Mouse (Mus musculus) hindbrain, embryonic 16.5 days (tissue): ENCODE measurements around the gene Tenm4. TPM values are rescaled to one million over a fixed set of nuclear protein-coding genes. Genes with fewer than 3 reads are reported as not detected.

ENCODE experiments used
- ATAC-seq: fragments of 200-750 bp; cut with Nextera tagmentation; 2 replicates; pipeline ENCODE4 v1.8.0; 2017; ENCODE audit warnings: moderate TSS enrichment, moderate library complexity
- H3K27ac ChIP-seq: fragments of 300-500 bp; sonication (generic); 2 replicates; pipeline ENCODE4 v1.5.1; 2014; ENCODE audit warnings: low read depth, mild to moderate bottlenecking, control low read depth, low read length, moderate library complexity
- H3K27me3 ChIP-seq: fragments of 300-500 bp; sonication (generic); replicated peaks from 2 replicates; pipeline ENCODE4 v1.6.1; 2014; ENCODE audit warnings: low read length; ENCODE audit not compliant: control insufficient read depth, insufficient read depth
- H3K36me3 ChIP-seq: fragments of 300-500 bp; sonication (generic); 2 replicates; pipeline ENCODE4 v1.6.1; 2014; ENCODE audit warnings: mild to moderate bottlenecking, low read length, moderate library complexity, mixed read lengths; ENCODE audit not compliant: control insufficient read depth, insufficient read depth
- H3K4me1 ChIP-seq: fragments of 300-500 bp; sonication (generic); 2 replicates; pipeline ENCODE4 v1.6.1; 2014; ENCODE audit warnings: low read depth, low read length; ENCODE audit not compliant: control insufficient read depth, insufficient read depth
- H3K4me2 ChIP-seq: fragments of 300-500 bp; sonication (generic); 2 replicates; pipeline ENCODE4 v1.6.1; 2014; ENCODE audit warnings: mild to moderate bottlenecking, low read length, control low read depth, moderate library complexity
- H3K4me3 ChIP-seq: fragments of 300-500 bp; sonication (generic); 2 replicates; pipeline ENCODE4 v1.5.1; 2014; ENCODE audit warnings: mild to moderate bottlenecking, low read length, control low read depth, moderate library complexity
- H3K9ac ChIP-seq: fragments of 300-500 bp; sonication (generic); 2 replicates; pipeline ENCODE4 v1.6.1; 2014; ENCODE audit warnings: low read depth, mild to moderate bottlenecking, control low read depth, low read length, moderate library complexity
- H3K9me3 ChIP-seq: fragments of 300-500 bp; sonication (generic); 2 replicates; pipeline ENCODE4 v1.6.1; 2014; ENCODE audit warnings: mild to moderate bottlenecking, low read length, moderate library complexity; ENCODE audit not compliant: control insufficient read depth
- WGBS: fragments of 180-500 bp; shearing (Covaris S2); extraction: QIAGEN DNeasy Blood & Tissue Kit; methylation state at CpG from one replicate; pipeline ENCODE4 v1.1.7; 2014; 5-methylcytosine and 5-hydroxymethylcytosine counted together
- polyA plus RNA-seq: library from polyadenylated mRNA; unstranded; fragments of >200 nt; fragmentation: Nextera tagmentation; extraction: Ambion mirVana; gene quantifications from 2 replicates; pipeline ENCODE4 v1.2.1, GENCODE M21; 2015

Tenm4 gene
- polyA plus RNA-seq, 1 experiment from 2014 or later = 32.4 TPM

DNA sequence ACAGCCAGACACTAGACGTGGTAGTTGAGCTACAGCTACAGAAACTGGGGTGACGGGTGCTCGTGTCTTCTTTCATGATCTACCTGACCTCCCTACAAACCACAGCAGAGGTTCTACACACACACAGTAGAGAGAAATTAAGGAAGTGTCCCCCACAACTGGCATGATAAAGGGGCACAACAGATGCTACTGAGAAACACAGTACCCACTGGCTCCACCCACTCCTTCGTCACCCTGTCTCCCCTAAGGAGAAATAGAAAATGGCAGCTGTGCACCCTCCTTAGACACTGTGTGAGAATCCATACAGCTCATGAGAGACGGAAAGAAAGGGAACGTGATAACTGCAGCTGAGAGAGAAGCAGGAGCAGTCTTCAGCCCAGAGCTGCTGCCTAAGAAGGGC is 708.5 kb downstream of the Tenm4 start:
- WGBS = 73% methylated on average over 6 of the region's 6 CpGs
- H3K27me3 ChIP-seq = no peaks in the 10 kb centered on the region

DNA sequence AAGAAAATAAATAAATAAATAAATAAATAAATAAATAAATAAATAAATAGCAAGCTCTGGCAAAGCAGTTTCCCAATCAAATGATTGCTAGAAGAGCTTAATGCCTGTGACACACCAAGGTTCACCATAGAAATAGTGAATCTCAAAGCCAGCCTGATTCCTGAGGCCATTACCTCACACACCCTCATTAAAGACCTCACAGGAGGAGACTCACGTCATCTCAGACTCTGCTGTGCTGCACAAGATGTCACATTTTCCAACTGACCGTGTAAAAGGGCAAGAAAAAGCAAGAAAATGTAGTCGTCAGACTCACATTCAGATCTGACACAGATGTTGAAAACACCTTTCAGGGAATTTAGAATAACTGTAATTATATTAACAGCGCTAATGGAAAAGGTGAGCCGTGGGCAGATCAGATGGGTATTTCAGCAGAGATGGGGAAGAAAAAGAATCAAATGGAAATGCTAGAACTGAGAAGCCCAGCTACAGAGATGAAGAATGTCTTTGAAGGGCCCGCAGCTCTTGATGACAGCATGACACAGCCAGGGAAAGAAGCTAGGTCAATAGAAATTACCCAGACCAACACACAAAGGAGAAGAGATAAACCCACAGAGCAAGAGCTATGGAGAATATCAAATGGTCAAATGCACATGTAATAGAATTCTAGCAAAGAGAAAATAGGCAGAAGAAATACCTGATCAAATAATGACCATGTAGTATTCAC is 709.3 kb downstream of the Tenm4 start:
- Histone ChIP-seq H3K4me2 (no peak overlapping the region), H3K9ac (no peak overlapping the region), H3K4me3 (no peak overlapping the region), H3K4me1 (no peaks in the 10 kb centered on the region), H3K27me3 (no peaks in the 10 kb centered on the region), H3K9me3 (no peaks in the 10 kb centered on the region), H3K36me3 (no peaks in the 10 kb centered on the region), H3K27ac (no peak overlapping the region)
- ATAC-seq = no peak
- WGBS = 70% methylated on average over 6 of the region's 6 CpGs

More for the DNA sequence above, 708.5 kb downstream of the Tenm4 start:
- H3K9ac ChIP-seq = no peak overlapping the region
- H3K9me3 ChIP-seq = no peaks in the 10 kb centered on the region
- H3K4me1 ChIP-seq = no peaks in the 10 kb centered on the region
- H3K27ac ChIP-seq = no peak overlapping the region
- H3K4me3 ChIP-seq = no peak overlapping the region
- no peak overlapping the region for H3K4me2 ChIP-seq
- ATAC-seq = no peak
- H3K36me3 ChIP-seq = no peaks in the 10 kb centered on the region

DNA sequence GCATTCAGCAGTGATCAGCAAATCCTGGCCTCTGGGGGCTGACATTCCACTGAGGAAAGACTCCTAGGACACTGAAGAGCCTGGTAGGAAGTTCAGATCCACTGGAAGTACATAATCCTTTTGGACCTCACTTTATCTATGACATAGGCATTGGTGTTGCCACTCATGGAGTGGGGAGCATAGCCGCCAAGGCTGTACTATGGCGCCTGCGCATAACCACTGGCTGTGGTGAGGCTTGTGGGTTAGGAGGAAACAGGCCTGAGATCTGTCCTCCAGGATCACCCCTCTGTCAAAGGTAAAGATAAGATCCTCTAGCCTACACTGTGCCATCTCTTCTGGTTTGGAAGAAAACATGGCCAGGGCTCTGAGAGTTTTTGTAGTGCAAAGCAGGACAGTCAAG is 712.3 kb downstream of the Tenm4 start:
- no peak overlapping the region for H3K9ac ChIP-seq
- no peak for ATAC-seq
- no peaks in the 10 kb centered on the region for H3K27me3 ChIP-seq
- no peaks in the 10 kb centered on the region for H3K4me1 ChIP-seq
- H3K27ac ChIP-seq = no peak overlapping the region
- H3K9me3 ChIP-seq = no peaks in the 10 kb centered on the region
- no peaks in the 10 kb centered on the region for H3K36me3 ChIP-seq
- no peak overlapping the region for H3K4me3 ChIP-seq
- H3K4me2 ChIP-seq = no peak overlapping the region
- WGBS = 98% methylated on average over 3 of the region's 3 CpGs

DNA sequence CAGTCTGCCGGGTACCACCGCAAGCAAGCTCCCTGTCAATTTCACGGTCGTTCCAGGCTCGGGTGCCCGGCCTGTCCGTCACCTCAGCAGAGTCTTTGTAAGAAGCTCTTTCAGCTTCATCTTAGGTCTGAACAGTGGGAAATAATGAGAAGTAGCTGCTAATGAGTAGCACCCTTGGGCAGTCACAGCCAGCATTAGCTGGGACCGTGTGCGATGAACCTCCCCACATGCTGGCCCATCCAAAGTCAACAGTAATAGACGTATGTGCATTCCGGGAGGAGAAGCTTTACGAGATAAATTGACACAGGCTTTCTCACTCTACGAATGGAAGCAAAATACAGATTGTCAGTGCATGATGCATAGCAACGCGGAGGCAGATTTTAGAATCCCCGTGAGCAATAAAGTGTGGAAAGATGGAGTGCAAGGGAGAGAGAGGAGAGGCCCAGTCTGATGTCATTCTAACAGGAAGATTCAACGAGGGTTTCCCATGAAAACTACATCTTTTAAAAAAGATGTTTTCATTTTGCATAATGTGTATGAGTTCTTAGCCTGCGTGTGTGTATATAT is 716.1 kb downstream of the Tenm4 start:
- H3K36me3 ChIP-seq = no peaks in the 10 kb centered on the region
- no peak overlapping the region for H3K4me3 ChIP-seq
- no peak overlapping the region for H3K4me2 ChIP-seq
- H3K27ac ChIP-seq = no peak overlapping the region
- WGBS = 54% methylated on average over 18 of the region's 18 CpGs
- H3K4me1 ChIP-seq = peaks cover 7% of the 10 kb centered on the region
- no peaks in the 10 kb centered on the region for H3K9me3 ChIP-seq
- no peak for ATAC-seq
- no peaks in the 10 kb centered on the region for H3K27me3 ChIP-seq
- H3K9ac ChIP-seq = no peak overlapping the region

DNA sequence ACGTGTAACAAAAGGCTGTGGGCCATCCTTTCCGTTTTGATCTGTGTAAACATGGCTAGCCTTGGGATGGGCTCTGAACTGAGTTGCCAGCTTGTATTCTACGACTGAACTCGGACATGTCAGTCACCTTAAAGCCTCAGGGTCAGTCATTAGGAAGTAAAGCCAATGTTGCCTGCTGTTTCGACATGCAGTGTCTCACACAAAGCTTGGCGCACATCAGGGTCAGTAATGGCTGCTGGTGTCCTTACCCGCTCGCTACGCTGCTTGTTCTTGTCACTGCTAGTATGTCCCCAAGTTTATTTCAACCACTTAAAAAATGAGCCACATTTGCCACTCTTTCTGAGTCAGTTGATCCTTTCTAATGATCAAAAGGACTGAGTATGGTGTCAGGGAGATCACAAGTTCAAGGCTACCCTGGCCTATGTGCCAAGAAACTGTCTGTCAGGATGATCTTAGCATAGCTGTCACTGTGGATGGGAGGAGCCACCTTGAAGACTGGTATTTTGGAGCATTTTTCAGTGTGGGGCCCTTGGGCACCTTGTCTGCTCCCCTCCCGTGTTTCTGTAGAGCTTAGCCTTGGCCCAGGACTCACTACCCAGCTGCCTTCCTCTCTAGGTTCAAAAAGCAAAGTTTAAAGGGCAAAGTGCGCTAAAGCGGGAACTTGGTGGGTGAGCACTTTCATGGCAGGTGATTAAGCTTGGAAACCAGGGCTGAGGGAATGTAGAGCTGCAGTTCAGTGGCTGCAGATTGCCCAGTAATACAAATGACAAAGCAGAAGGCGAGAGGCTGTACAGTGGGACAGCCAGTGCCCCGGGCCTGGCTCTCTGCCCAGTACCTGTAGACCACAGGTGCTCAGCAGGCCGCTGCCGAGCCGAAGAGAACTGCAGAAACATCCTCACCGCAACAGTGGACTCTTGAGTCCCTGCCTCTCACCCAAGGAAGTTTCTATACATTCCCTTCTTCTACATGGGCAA is 718.3 kb downstream of the Tenm4 start:
- Histone ChIP-seq H3K4me1 (peaks cover 7% of the 10 kb centered on the region), H3K9ac (no peak overlapping the region), H3K27me3 (no peaks in the 10 kb centered on the region), H3K36me3 (peaks cover 6% of the 10 kb centered on the region), H3K4me2 (no peak overlapping the region), H3K4me3 (no peak overlapping the region), H3K27ac (0 out of 2 replicates have a peak overlapping the region, but pooled peaks have one; percentile 31), H3K9me3 (no peaks in the 10 kb centered on the region)
- WGBS = 76% methylated on average over 18 of the region's 18 CpGs
- no peak for ATAC-seq

DNA sequence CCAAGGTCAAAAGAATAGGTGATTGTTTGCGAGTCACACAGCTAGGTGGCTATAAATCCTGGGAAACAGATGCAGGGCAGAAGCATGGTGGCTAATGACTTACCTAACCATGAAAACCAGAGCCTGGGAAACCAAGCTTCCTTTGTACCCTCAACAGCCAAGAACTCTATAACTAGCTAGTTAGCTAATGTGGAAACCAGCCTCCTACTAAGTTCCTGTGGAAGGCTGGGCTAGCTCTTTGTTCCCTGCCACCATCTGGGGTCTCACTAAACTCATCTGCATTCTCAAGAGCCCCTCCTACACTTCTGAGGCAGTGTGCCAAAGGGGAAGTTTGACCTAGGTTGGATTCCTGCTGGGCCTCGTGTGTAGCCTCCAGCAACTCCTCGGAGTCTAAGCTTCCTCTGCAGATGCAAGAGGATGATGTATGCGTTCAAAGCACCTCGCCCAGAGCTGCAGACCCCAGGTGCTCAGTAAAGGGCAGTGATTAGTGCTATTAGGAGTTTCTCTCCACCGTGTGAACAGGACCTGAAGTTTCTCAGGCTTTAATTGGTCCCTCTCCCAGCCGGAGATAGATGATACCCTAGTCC is 719.1 kb downstream of the Tenm4 start:
- peaks cover 7% of the 10 kb centered on the region for H3K4me1 ChIP-seq
- ATAC-seq = peak; percentile 28; the same call in 1 of the 2 replicates
- 22% methylated on average over 7 of the region's 7 CpGs for WGBS

DNA sequence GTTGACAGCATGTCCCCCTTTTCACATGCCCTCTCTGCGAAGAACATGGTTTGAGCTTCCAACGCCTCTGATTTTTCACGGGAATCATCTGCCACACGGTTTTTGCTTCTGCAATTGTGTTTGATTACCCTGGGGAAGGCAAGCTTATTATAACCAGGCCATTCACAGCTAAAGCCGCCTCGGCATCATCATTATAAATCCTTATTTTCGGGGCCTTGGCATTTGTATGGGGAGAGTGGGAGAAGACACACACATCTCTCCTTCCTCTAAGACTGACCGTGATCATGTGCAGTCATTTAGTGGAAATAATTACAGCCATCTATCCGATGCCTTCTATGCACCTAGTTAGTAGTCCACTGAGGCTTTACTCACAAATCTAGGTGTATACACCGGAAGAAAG is 719.9 kb downstream of the Tenm4 start:
- Histone ChIP-seq H3K9me3 (peaks cover 8% of the 10 kb centered on the region), H3K9ac (no peak overlapping the region), H3K27ac (no peak overlapping the region), H3K27me3 (no peaks in the 10 kb centered on the region), H3K4me3 (no peak overlapping the region), H3K4me2 (no peak overlapping the region), H3K4me1 (peaks cover 7% of the 10 kb centered on the region), H3K36me3 (peaks cover 21% of the 10 kb centered on the region)
- WGBS = 42% methylated on average over 10 of the region's 10 CpGs
- ATAC-seq = 0 out of 2 replicates have a peak, but pooled peaks have one; percentile 37

More for the DNA sequence above, 719.1 kb downstream of the Tenm4 start:
- Histone ChIP-seq H3K9ac (no peak overlapping the region), H3K9me3 (peaks cover 6% of the 10 kb centered on the region), H3K27me3 (no peaks in the 10 kb centered on the region), H3K27ac (peak overlapping the region; percentile 31; the same call in 1 of the 2 replicates), H3K4me2 (no peak overlapping the region), H3K36me3 (peaks cover 13% of the 10 kb centered on the region), H3K4me3 (no peak overlapping the region)

DNA sequence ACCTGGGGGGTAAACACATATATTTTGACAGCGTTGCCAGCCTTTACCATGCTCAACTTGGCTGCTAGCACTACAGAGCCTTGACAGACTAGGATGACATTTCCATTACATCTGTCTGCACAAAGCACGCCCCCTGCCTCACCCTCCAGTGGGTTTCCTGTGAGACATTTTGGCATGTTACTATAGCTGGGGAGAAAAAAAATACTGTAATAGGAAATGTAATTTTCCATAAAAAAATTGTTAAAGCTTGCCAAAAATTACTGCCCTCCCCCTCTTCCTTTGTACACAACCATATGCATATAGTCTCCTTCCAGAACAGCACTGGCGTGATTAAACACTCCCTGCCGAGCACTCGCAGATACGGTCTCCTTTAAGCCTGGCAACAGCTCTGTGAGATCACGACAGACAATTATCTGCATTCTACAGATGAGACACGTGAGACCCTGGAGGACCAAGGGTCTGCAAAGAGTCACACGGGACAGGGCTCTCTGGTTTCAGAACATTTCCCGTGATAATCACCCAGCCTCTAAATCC is 728.1 kb downstream of the Tenm4 start:
- Histone ChIP-seq H3K4me3 (no peak overlapping the region), H3K4me2 (no peak overlapping the region), H3K9me3 (peaks cover 8% of the 10 kb centered on the region), H3K36me3 (peaks cover 23% of the 10 kb centered on the region), H3K4me1 (peaks cover 8% of the 10 kb centered on the region), H3K27me3 (no peaks in the 10 kb centered on the region), H3K27ac (0 out of 2 replicates have a peak overlapping the region, but pooled peaks have one; percentile 14), H3K9ac (no peak overlapping the region)
- peak; percentile 68 for ATAC-seq
- 30% methylated on average over 10 of the region's 10 CpGs for WGBS
